8 mouse cellular contexts compared by ENCODE assay signal in genomic region chr9:92374705-92375199, GRCm38 (mm10).
DNase-seq lines count a peak whose midpoint lies in the region; ATAC-seq and TF ChIP-seq lines count a peak whose summit lies in the region.

No protein-coding gene starts in this region.

- TF ChIP-seq CTCF in thymus, adult 2 months (IDR thresholded peaks at IDR 0.05; ENCODE audit: borderline replicate concordance, control insufficient read depth, extremely low read depth, insufficient read depth, low read length, poor library complexity) = no peak

- WGBS in heart, embryonic 14.5 days = 22% methylated on average over 7 of the region's 7 CpGs
- 26% methylated on average over 7 of the region's 7 CpGs for WGBS in liver, embryonic 11.5 days
- 16% methylated on average over 7 of the region's 7 CpGs for WGBS in thymus, adult 2 months

- peak; percentile 83 for ATAC-seq in heart, embryonic 14.5 days (ENCODE audit: insufficient number of reproducible peaks, insufficient read depth, low FRiP score, low read depth)
- ATAC-seq in liver, embryonic 11.5 days (replicated peaks; ENCODE audit: low FRiP score) = peak; percentile 36; the same call in 1 of the 2 replicates
- 0 out of 2 replicates have a peak, but pooled peaks have one; percentile 33 for ATAC-seq in neutrophil, adult 5-6 weeks (ENCODE audit: extremely low read depth, insufficient number of reproducible peaks, low FRiP score, poor library complexity, severe bottlenecking)

- H3K4me2 ChIP-seq in heart, embryonic 14.5 days (ENCODE audit: low read length) = no peak overlapping the region
- no peak overlapping the region for H3K4me2 ChIP-seq in liver, embryonic 11.5 days

- no peak for TF ChIP-seq POLR2A in thymus, adult 2 months (IDR thresholded peaks at IDR 0.05; ENCODE audit: control insufficient read depth, extremely low read depth, insufficient read depth, low read length, poor library complexity)

- H3K27ac ChIP-seq in heart, embryonic 14.5 days (replicated peaks in 1 of 2; ENCODE audit: control insufficient read depth in 1 of 2, insufficient read depth in 1 of 2, low read depth in 2 of 2, low read length in 2 of 2) = peak overlapping the region; percentile 14 to 31; a peak in 2 of 4 replicates
- no peak overlapping the region for H3K27ac ChIP-seq in liver, embryonic 11.5 days (ENCODE audit: low read depth, low read length)
- H3K27ac ChIP-seq in thymus, adult 2 months (ENCODE audit: control insufficient read depth, insufficient read depth, low read length) = no peak overlapping the region

- H3K4me3 ChIP-seq in heart, embryonic 14.5 days (ENCODE audit: control insufficient read depth in 1 of 2, insufficient read depth in 1 of 2, low read depth in 1 of 2, low read length in 2 of 2) = no peak overlapping the region
- H3K4me3 ChIP-seq in liver, embryonic 11.5 days (ENCODE audit: low read depth, low read length) = no peak overlapping the region
- H3K4me3 ChIP-seq in thymus, adult 2 months (ENCODE audit: control insufficient read depth, insufficient read depth, low read length) = no peak overlapping the region

- no peaks in the 10 kb centered on the region for H3K9me3 ChIP-seq in heart, embryonic 14.5 days (ENCODE audit: control insufficient read depth, low read length)
- no peaks in the 10 kb centered on the region for H3K9me3 ChIP-seq in liver, embryonic 11.5 days (ENCODE audit: control insufficient read depth, low read length)

- peak; percentile 24 to 30 for DNase-seq in right cerebral cortex, postnatal 10 days (ENCODE audit: low spot score in 2 of 2)
- no peak for DNase-seq in right cerebral cortex, postnatal 14 days
- no peak for DNase-seq in liver, embryonic 11.5 days (ENCODE audit: low spot score)
- no peak for DNase-seq in thymus, adult 2 months
- no peak for DNase-seq in ovary, postnatal 36 days (ENCODE audit: low spot score)
- no peak for DNase-seq in thymus, postnatal 14 days

- no peaks in the 10 kb centered on the region for H3K27me3 ChIP-seq in heart, embryonic 14.5 days (ENCODE audit: control insufficient read depth, insufficient read depth, low read length)
- H3K27me3 ChIP-seq in liver, embryonic 11.5 days (replicated peaks; ENCODE audit: control insufficient read depth, insufficient read depth, low read length) = no peaks in the 10 kb centered on the region
- no peaks in the 10 kb centered on the region for H3K27me3 ChIP-seq in thymus, adult 2 months (ENCODE audit: control insufficient read depth, insufficient read depth, low read length)

- peaks cover 3 to 11% of the 10 kb centered on the region in 2 experiments; a peak in 3 of 4 replicates for H3K4me1 ChIP-seq in heart, embryonic 14.5 days (ENCODE audit: control insufficient read depth in 2 of 2, insufficient read depth in 2 of 2, low read length in 2 of 2)
- no peaks in the 10 kb centered on the region for H3K4me1 ChIP-seq in liver, embryonic 11.5 days (replicated peaks; ENCODE audit: control insufficient read depth, insufficient read depth, low read length)
- H3K4me1 ChIP-seq in thymus, adult 2 months (replicated peaks; ENCODE audit: control insufficient read depth, insufficient read depth, low read length) = no peaks in the 10 kb centered on the region

- no peak overlapping the region for H3K9ac ChIP-seq in heart, embryonic 14.5 days (ENCODE audit: low read length)
- H3K9ac ChIP-seq in liver, embryonic 11.5 days (ENCODE audit: low read depth, low read length) = no peak overlapping the region

- no peaks in the 10 kb centered on the region for H3K36me3 ChIP-seq in heart, embryonic 14.5 days (ENCODE audit: control insufficient read depth, insufficient read depth, low read length)
- H3K36me3 ChIP-seq in liver, embryonic 11.5 days (ENCODE audit: control insufficient read depth, insufficient read depth, low read length) = no peaks in the 10 kb centered on the region
- no peaks in the 10 kb centered on the region for H3K36me3 ChIP-seq in thymus, adult 2 months (ENCODE audit: control insufficient read depth, insufficient read depth, low read length)

Comparison
In these comparisons a context has a peak if more than half of its experiments do, and no peak if none do; other contexts are left out.
1. DNase-seq: peak in right cerebral cortex, postnatal 10 days (2 of 2); none in right cerebral cortex, postnatal 14 days (single experiment), liver, embryonic 11.5 days (single experiment), thymus, adult 2 months (single experiment), ovary, postnatal 36 days (single experiment) and thymus, postnatal 14 days (single experiment).
2. ATAC-seq: peak in every context shown above with its lines; median percentile 83 in heart, embryonic 14.5 days; 36 in liver, embryonic 11.5 days; 33 in neutrophil, adult 5-6 weeks.
3. H3K27ac ChIP-seq: peak in heart, embryonic 14.5 days (2 of 2); none in liver, embryonic 11.5 days (single experiment) and thymus, adult 2 months (single experiment).